ENCODE assay signal across 12 mouse cellular contexts in genomic region chr3:122247768-122248100, GRCm38 (mm10). TPM values are rescaled to one million over a fixed set of nuclear protein-coding genes. Genes with fewer than 3 reads are reported as not detected.
DNase-seq lines count a peak whose midpoint lies in the region; ATAC-seq and TF ChIP-seq lines count a peak whose summit lies in the region.
"Had no signal": no experiment of that assay in that cellular context is flagged by ENCODE, and none has a peak within 500 bp of the region (broad histone marks: within the 10 kb centered on the region; RNA-seq: fewer than 3 reads in every experiment).

No protein-coding gene starts in this region.

- no peaks in the 10 kb centered on the region for H3K27me3 ChIP-seq in hindbrain, embryonic 13.5 days
- no peaks in the 10 kb centered on the region for H3K27me3 ChIP-seq in hindbrain, embryonic 10.5 days (ENCODE audit: insufficient read depth, poor library complexity, severe bottlenecking)
- no peaks in the 10 kb centered on the region for H3K27me3 ChIP-seq in G1E (ENCODE audit: insufficient read depth, low read length)
- H3K27me3 ChIP-seq in embryonic facial prominence, embryonic 14.5 days (replicated peaks; ENCODE audit: control insufficient read depth, insufficient read depth, low read length): no peaks in the 10 kb centered on the region

- TF ChIP-seq CTCF in G1E (IDR thresholded peaks at IDR 0.05; ENCODE audit: low read depth, low read length): no peak

- peak overlapping the region; percentile 68 for H3K4me2 ChIP-seq in hindbrain, embryonic 13.5 days
- H3K4me2 ChIP-seq in embryonic facial prominence, embryonic 14.5 days (ENCODE audit: low read depth, low read length): peak overlapping the region; percentile 20; the same call in 1 of the 2 replicates

- ATAC-seq in hindbrain, embryonic 13.5 days (ENCODE audit: low FRiP score): no peak
- peak; percentile 16 for ATAC-seq in G1E (ENCODE audit: extremely low read depth, insufficient number of reproducible peaks, low FRiP score, poor library complexity, severe bottlenecking)
- no peak for ATAC-seq in embryonic facial prominence, embryonic 14.5 days (ENCODE audit: low read depth)
- peak; percentile 46 for ATAC-seq in megakaryocyte-erythroid progenitor cell, adult 5-6 weeks (replicated peaks; ENCODE audit: low FRiP score, low TSS enrichment, poor library complexity, severe bottlenecking)

- no peaks in the 10 kb centered on the region for H3K9me3 ChIP-seq in hindbrain, embryonic 13.5 days
- H3K9me3 ChIP-seq in hindbrain, embryonic 10.5 days: no peaks in the 10 kb centered on the region
- no peaks in the 10 kb centered on the region for H3K9me3 ChIP-seq in G1E (replicated peaks)
- H3K9me3 ChIP-seq in embryonic facial prominence, embryonic 14.5 days (ENCODE audit: control insufficient read depth, low read length): no peaks in the 10 kb centered on the region

- WGBS in hindbrain, embryonic 13.5 days: 98% methylated on average over 2 of the region's 2 CpGs
- WGBS in hindbrain, embryonic 10.5 days: 89% methylated on average over 2 of the region's 2 CpGs
- 98% methylated on average over 2 of the region's 2 CpGs for WGBS in embryonic facial prominence, embryonic 14.5 days

- peaks cover 2% of the 10 kb centered on the region; the same call in 1 of the 2 replicates for H3K36me3 ChIP-seq in hindbrain, embryonic 13.5 days
- H3K36me3 ChIP-seq in hindbrain, embryonic 10.5 days: no peaks in the 10 kb centered on the region
- H3K36me3 ChIP-seq in G1E (replicated peaks): peaks cover 37% of the 10 kb centered on the region
- H3K36me3 ChIP-seq in embryonic facial prominence, embryonic 14.5 days (ENCODE audit: control insufficient read depth, insufficient read depth, low read length): no peaks in the 10 kb centered on the region

- no peak overlapping the region for H3K9ac ChIP-seq in hindbrain, embryonic 13.5 days
- H3K9ac ChIP-seq in embryonic facial prominence, embryonic 14.5 days (ENCODE audit: low read depth, low read length): 0 out of 2 replicates have a peak overlapping the region, but pooled peaks have one; percentile 14

- no peak for DNase-seq in hindbrain, embryonic 10.5 days (ENCODE audit: low spot score)
- no peak for DNase-seq in G1E (ENCODE audit: low spot score)
- DNase-seq in embryonic facial prominence, embryonic 14.5 days (ENCODE audit: low spot score): no peak
- DNase-seq in lung, postnatal 36 days: no peak
- DNase-seq in layer of hippocampus, adult 18-20 months (ENCODE audit: low spot score in 2 of 2): no peak
- no peak for DNase-seq in gastrocnemius, postnatal 4 days (ENCODE audit: low spot score in 2 of 2)
- DNase-seq: gastrocnemius, adult 2 months; lung, postnatal 10 days; right cerebral cortex, adult 18-20 months; thymus, postnatal 14 days had no signal

- no peak overlapping the region for H3K27ac ChIP-seq in hindbrain, embryonic 13.5 days
- H3K27ac ChIP-seq in hindbrain, embryonic 10.5 days: no peak overlapping the region
- H3K27ac ChIP-seq in embryonic facial prominence, embryonic 14.5 days (replicated peaks; ENCODE audit: low read depth, low read length): no peak overlapping the region
- H3K27ac ChIP-seq: gastrocnemius, adult 2 months had no signal

- H3K4me3 ChIP-seq in hindbrain, embryonic 13.5 days: 0 out of 2 replicates have a peak overlapping the region, but pooled peaks have one; percentile 14
- no peak overlapping the region for H3K4me3 ChIP-seq in hindbrain, embryonic 10.5 days
- H3K4me3 ChIP-seq in G1E (ENCODE audit: low read depth, low read length): peak overlapping the region; percentile 96
- no peak overlapping the region for H3K4me3 ChIP-seq in embryonic facial prominence, embryonic 14.5 days (ENCODE audit: low read depth, low read length)
- H3K4me3 ChIP-seq: gastrocnemius, adult 2 months had no signal

- peaks cover 24% of the 10 kb centered on the region for H3K4me1 ChIP-seq in hindbrain, embryonic 13.5 days (replicated peaks)
- peaks cover 39% of the 10 kb centered on the region for H3K4me1 ChIP-seq in hindbrain, embryonic 10.5 days (replicated peaks)
- H3K4me1 ChIP-seq in G1E (ENCODE audit: insufficient read depth, low read depth, low read length): peaks cover 51% of the 10 kb centered on the region
- peaks cover 10% of the 10 kb centered on the region for H3K4me1 ChIP-seq in embryonic facial prominence, embryonic 14.5 days (ENCODE audit: control insufficient read depth, insufficient read depth, low read length)

RNA-seq across cellular contexts. Expression of gene Gclm, which starts 2.4 kb away (rescaled TPM):
- polyA plus RNA-seq in hindbrain, embryonic 13.5 days (2015; fragmentation: Nextera tagmentation; extraction: Ambion mirVana): 46.7 and 56.4 TPM in 2 replicates
- polyA plus RNA-seq in hindbrain, embryonic 10.5 days (2016; fragmentation: Nextera tagmentation; extraction: Ambion mirVana): 44.3 and 51.2 TPM in 2 replicates
- total RNA-seq in G1E (2014; fragmentation: Nextera tagmentation) (294 and 394 TPM in 2 replicates), G1E (2017) (115 and 121 TPM in 2 replicates)
- polyA plus RNA-seq in G1E (2012): 491 and 677 TPM in 2 replicates
- 62.0 and 76.0 TPM in 2 replicates for polyA plus RNA-seq in embryonic facial prominence, embryonic 14.5 days (2014; fragmentation: Nextera tagmentation; extraction: Ambion mirVana)
- total RNA-seq in megakaryocyte-erythroid progenitor cell, adult 5-6 weeks (2014; fragmentation: Nextera tagmentation): 293 and 359 TPM in 2 replicates
- total RNA-seq in megakaryocyte-erythroid progenitor cell, adult 5-6 weeks (2017): 158 and 161 TPM in 2 replicates
- total RNA-seq in layer of hippocampus, adult 18-20 months (2021): 10 to 100 TPM; 66.9 to 80.3 TPM
- 10 to 100 TPM; 38.9 to 43.2 TPM for total RNA-seq in gastrocnemius, postnatal 4 days (2021)

RNA-seq across cellular contexts. Expression of gene Dnttip2, which starts 26.5 kb away (rescaled TPM):
- 58.2 and 59.6 TPM in 2 replicates for polyA plus RNA-seq in hindbrain, embryonic 13.5 days (2015; fragmentation: Nextera tagmentation; extraction: Ambion mirVana)
- 65.0 and 83.1 TPM in 2 replicates for polyA plus RNA-seq in hindbrain, embryonic 10.5 days (2016; fragmentation: Nextera tagmentation; extraction: Ambion mirVana)
- 158 and 216 TPM in 2 replicates for total RNA-seq in G1E (2014; fragmentation: Nextera tagmentation)
- 111 and 138 TPM in 2 replicates for total RNA-seq in G1E (2017)
- 11.0 and 16.7 TPM in 2 replicates for polyA plus RNA-seq in G1E (2012)
- polyA plus RNA-seq in embryonic facial prominence, embryonic 14.5 days (2014; fragmentation: Nextera tagmentation; extraction: Ambion mirVana): 61.8 and 68.3 TPM in 2 replicates
- total RNA-seq in megakaryocyte-erythroid progenitor cell, adult 5-6 weeks (2014; fragmentation: Nextera tagmentation): 87.8 and 97.9 TPM in 2 replicates
- total RNA-seq in megakaryocyte-erythroid progenitor cell, adult 5-6 weeks (2017): 179 and 194 TPM in 2 replicates
- total RNA-seq in layer of hippocampus, adult 18-20 months (2021): 10 to 100 TPM; 28.1 to 30.0 TPM
- 10 to 100 TPM; 29.2 to 31.1 TPM for total RNA-seq in gastrocnemius, postnatal 4 days (2021)

RNA-seq across cellular contexts. Expression of gene Bcar3, which starts 46.2 kb away (rescaled TPM):
- polyA plus RNA-seq in hindbrain, embryonic 13.5 days (2015; fragmentation: Nextera tagmentation; extraction: Ambion mirVana): 6.1 and 7.9 TPM in 2 replicates
- 10.5 and 11.8 TPM in 2 replicates for polyA plus RNA-seq in hindbrain, embryonic 10.5 days (2016; fragmentation: Nextera tagmentation; extraction: Ambion mirVana)
- total RNA-seq in G1E (2014; fragmentation: Nextera tagmentation): not detected in 2 replicates
- 0.27 TPM in 1 of 2 replicates, not detected in the other for total RNA-seq in G1E (2017)
- polyA plus RNA-seq in G1E (2012): not detected in 2 replicates
- 10.0 and 11.3 TPM in 2 replicates for polyA plus RNA-seq in embryonic facial prominence, embryonic 14.5 days (2014; fragmentation: Nextera tagmentation; extraction: Ambion mirVana)
- total RNA-seq in megakaryocyte-erythroid progenitor cell, adult 5-6 weeks (2014; fragmentation: Nextera tagmentation): 0.84 TPM in 1 of 2 replicates, not detected in the other
- total RNA-seq in megakaryocyte-erythroid progenitor cell, adult 5-6 weeks (2017): not detected in 2 replicates
- 1 to 10 TPM; 8.8 to 9.8 TPM for total RNA-seq in layer of hippocampus, adult 18-20 months (2021)
- total RNA-seq in gastrocnemius, postnatal 4 days (2021): 10 to 100 TPM; 23.9 to 29.4 TPM

Comparison
In these comparisons a context has a peak if more than half of its experiments do, and no peak if none do; other contexts are left out.
1. H3K4me3 ChIP-seq: peak in hindbrain, embryonic 13.5 days (single experiment) and G1E (single experiment); none in hindbrain, embryonic 10.5 days (single experiment) and embryonic facial prominence, embryonic 14.5 days (single experiment).
2. ATAC-seq: peak in G1E (single experiment) and megakaryocyte-erythroid progenitor cell, adult 5-6 weeks (single experiment); none in hindbrain, embryonic 13.5 days (single experiment) and embryonic facial prominence, embryonic 14.5 days (single experiment).
3. RNA of gene Bcar3, which starts 46.2 kb away (total RNA-seq): 23.9 to 29.4 TPM in gastrocnemius, postnatal 4 days and 8.8 to 9.8 TPM in layer of hippocampus, adult 18-20 months; 0.27 TPM in G1E and 0.84 TPM in megakaryocyte-erythroid progenitor cell, adult 5-6 weeks; every median in the first group is over 4 times any median in the second.